8 mouse cellular contexts compared by ENCODE assay signal in the genomic region with DNA sequence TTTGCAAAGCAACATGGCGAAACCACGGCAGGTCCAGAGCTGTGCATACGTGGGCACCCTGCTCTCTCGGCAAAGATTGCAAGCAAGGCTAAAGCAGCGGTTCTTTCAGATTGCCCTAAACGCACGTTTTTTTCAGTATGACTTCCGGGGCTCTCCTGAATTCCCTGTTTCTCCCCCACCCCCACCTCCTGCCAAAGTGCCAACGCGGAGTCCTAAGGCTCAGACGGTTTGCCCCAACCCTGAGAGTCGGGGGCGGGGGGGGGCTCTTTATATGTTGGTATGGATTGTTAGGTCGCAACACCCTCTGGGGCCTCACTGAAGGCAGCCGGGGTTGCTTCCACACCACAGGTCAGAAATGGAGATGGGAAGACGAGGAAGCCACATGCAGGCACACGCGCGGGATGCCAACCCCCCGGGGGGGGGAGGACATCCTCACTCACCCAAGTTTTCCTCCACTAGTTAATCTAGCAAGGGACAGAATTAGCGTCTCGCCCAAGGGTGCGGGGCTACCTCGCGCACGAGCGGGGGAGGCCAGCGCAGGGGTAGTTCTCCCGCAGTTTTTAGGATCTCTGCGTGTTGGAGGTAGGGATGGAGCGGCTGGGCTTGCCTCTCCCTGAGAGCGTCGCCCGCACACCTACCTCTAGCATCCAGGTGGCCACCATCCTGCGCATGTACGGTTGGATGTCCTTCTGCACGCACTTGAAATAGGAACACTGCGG. TPM values are rescaled to one million over a fixed set of nuclear protein-coding genes. Genes with fewer than 3 reads are reported as not detected.
DNase-seq lines count a peak whose midpoint lies in the region; ATAC-seq lines count a peak whose summit lies in the region.

No protein-coding gene starts in this region.

- intact Hi-C loops in heart, postnatal 36 days (cut with DNase I), result loop anchor here (2.0 to 5.0 kb wide), 3 partner anchors 67 to 297 kb away; a partner anchor contains a TSS

- peak; percentile 60 for DNase-seq in CD4-positive helper T cell, adult 2 months (ENCODE audit: low read depth, low spot score)
- peak; percentile 64 for DNase-seq in embryonic facial prominence, embryonic 10.5 days (ENCODE audit: low spot score)
- DNase-seq in heart, postnatal 36 days, result peak; percentile 42 to 52
- peak; percentile 65 for DNase-seq in liver, embryonic 11.5 days (ENCODE audit: low spot score)

- peak overlapping the region; percentile 63 for H3K4me3 ChIP-seq in erythroblast, embryonic 14.5 days (replicated peaks)
- H3K4me3 ChIP-seq in embryonic facial prominence, embryonic 10.5 days, result peak overlapping the region; percentile 90
- peak overlapping the region; percentile 75 for H3K4me3 ChIP-seq in liver, embryonic 11.5 days (ENCODE audit: low read depth, low read length)
- H3K4me3 ChIP-seq in neural tube, embryonic 12.5 days, result peak overlapping the region; percentile 57

- ATAC-seq in erythroblast, adult 5-6 weeks (replicated peaks; ENCODE audit: low FRiP score, poor library complexity, severe bottlenecking), result no peak
- ATAC-seq in liver, embryonic 11.5 days (replicated peaks; ENCODE audit: low FRiP score), result no peak
- ATAC-seq in neural tube, embryonic 12.5 days (ENCODE audit: low FRiP score, low read depth), result peak; percentile 13; the same call in 1 of the 2 replicates
- ATAC-seq in erythroid progenitor cell, adult 5-6 weeks (replicated peaks; ENCODE audit: low FRiP score, poor library complexity, severe bottlenecking), result no peak

- peaks cover 50% of the 10 kb centered on the region for H3K4me1 ChIP-seq in erythroblast, embryonic 14.5 days (ENCODE audit: control insufficient read depth)
- H3K4me1 ChIP-seq in embryonic facial prominence, embryonic 10.5 days, result peaks cover 72% of the 10 kb centered on the region
- H3K4me1 ChIP-seq in liver, embryonic 11.5 days (replicated peaks; ENCODE audit: control insufficient read depth, insufficient read depth, low read length), result peaks cover 43% of the 10 kb centered on the region
- peaks cover 51% of the 10 kb centered on the region for H3K4me1 ChIP-seq in neural tube, embryonic 12.5 days

- H3K9ac ChIP-seq in liver, embryonic 11.5 days (ENCODE audit: low read depth, low read length), result peak overlapping the region; percentile 80
- H3K9ac ChIP-seq in neural tube, embryonic 12.5 days, result peak overlapping the region; percentile 77

- H3K27me3 ChIP-seq in erythroblast, embryonic 14.5 days (ENCODE audit: control insufficient read depth), result peaks cover 78% of the 10 kb centered on the region
- H3K27me3 ChIP-seq in embryonic facial prominence, embryonic 10.5 days (replicated peaks; ENCODE audit: low read depth, poor library complexity, severe bottlenecking), result peaks cover 13% of the 10 kb centered on the region
- peaks cover 28% of the 10 kb centered on the region for H3K27me3 ChIP-seq in liver, embryonic 11.5 days (replicated peaks; ENCODE audit: control insufficient read depth, insufficient read depth, low read length)
- H3K27me3 ChIP-seq in neural tube, embryonic 12.5 days (replicated peaks), result peaks cover 41% of the 10 kb centered on the region

- peak overlapping the region; percentile 98 for H3K4me2 ChIP-seq in liver, embryonic 11.5 days
- peak overlapping the region; percentile 95 for H3K4me2 ChIP-seq in neural tube, embryonic 12.5 days (replicated peaks)

- peak overlapping the region; percentile 96 for H3K27ac ChIP-seq in embryonic facial prominence, embryonic 10.5 days (replicated peaks)
- H3K27ac ChIP-seq in liver, embryonic 11.5 days (ENCODE audit: low read depth, low read length), result peak overlapping the region; percentile 51; the same call in 1 of the 2 replicates
- no peak overlapping the region for H3K27ac ChIP-seq in neural tube, embryonic 12.5 days

- WGBS in embryonic facial prominence, embryonic 10.5 days, result under 1% methylated on average over 38 of the region's 38 CpGs
- under 1% methylated on average over 38 of the region's 38 CpGs for WGBS in liver, embryonic 11.5 days
- WGBS in neural tube, embryonic 12.5 days, result under 1% methylated on average over 38 of the region's 38 CpGs

- H3K36me3 ChIP-seq in erythroblast, embryonic 14.5 days (ENCODE audit: control insufficient read depth), result no peaks in the 10 kb centered on the region
- H3K36me3 ChIP-seq in embryonic facial prominence, embryonic 10.5 days (replicated peaks), result peaks cover 31% of the 10 kb centered on the region
- no peaks in the 10 kb centered on the region for H3K36me3 ChIP-seq in liver, embryonic 11.5 days (ENCODE audit: control insufficient read depth, insufficient read depth, low read length)
- 0 out of 2 replicates have a peak, but pooled peaks cover 2% of the 10 kb centered on the region for H3K36me3 ChIP-seq in neural tube, embryonic 12.5 days

- peaks cover 12% of the 10 kb centered on the region; the same call in 1 of the 2 replicates for H3K9me3 ChIP-seq in erythroblast, embryonic 14.5 days (ENCODE audit: control insufficient read depth, low read length)
- H3K9me3 ChIP-seq in embryonic facial prominence, embryonic 10.5 days, result no peaks in the 10 kb centered on the region
- H3K9me3 ChIP-seq in liver, embryonic 11.5 days (ENCODE audit: control insufficient read depth, low read length), result no peaks in the 10 kb centered on the region
- no peaks in the 10 kb centered on the region for H3K9me3 ChIP-seq in neural tube, embryonic 12.5 days

RNA-seq across cellular contexts. Expression of a gene that starts 1.9 kb away (rescaled TPM):
- 0.64 and 0.74 TPM in 2 replicates for polyA plus RNA-seq in erythroblast, embryonic 14.5 days (2012)
- total RNA-seq in erythroblast, adult 5-6 weeks (2015; ENCODE audit: low replicate concordance), result 12.5 and 314 TPM in 2 replicates
- 4.1 and 5.3 TPM in 2 replicates for total RNA-seq in erythroblast, adult 5-6 weeks (2017; ENCODE audit: low replicate concordance)
- 1,002 and 1,039 TPM in 2 replicates for polyA plus RNA-seq in embryonic facial prominence, embryonic 10.5 days (2016; fragmentation: Nextera tagmentation; extraction: Ambion mirVana)
- total RNA-seq in heart, postnatal 36 days (2021), result 100 to 1,000 TPM; 107 to 138 TPM
- polyA plus RNA-seq in liver, embryonic 11.5 days (2014; fragmentation: Nextera tagmentation; extraction: Ambion mirVana), result 273 and 275 TPM in 2 replicates
- polyA plus RNA-seq in neural tube, embryonic 12.5 days (2016; fragmentation: Nextera tagmentation; extraction: Ambion mirVana), result 399 and 445 TPM in 2 replicates
- total RNA-seq in erythroid progenitor cell, adult 5-6 weeks (2015; ENCODE audit: low replicate concordance), result 11.5 and 26.0 TPM in 2 replicates
- 5.0 and 5.2 TPM in 2 replicates for total RNA-seq in erythroid progenitor cell, adult 5-6 weeks (2017; ENCODE audit: low replicate concordance)

RNA-seq across cellular contexts. Expression of a gene that starts 40.7 kb away (rescaled TPM):
- polyA plus RNA-seq in erythroblast, embryonic 14.5 days (2012), result not detected in 2 replicates
- 0.96 and 1.3 TPM in 2 replicates for total RNA-seq in erythroblast, adult 5-6 weeks (2015; ENCODE audit: low replicate concordance)
- total RNA-seq in erythroblast, adult 5-6 weeks (2017; ENCODE audit: low replicate concordance), result 1.6 and 1.8 TPM in 2 replicates
- polyA plus RNA-seq in embryonic facial prominence, embryonic 10.5 days (2016; fragmentation: Nextera tagmentation; extraction: Ambion mirVana), result 5.7 and 7.2 TPM in 2 replicates
- total RNA-seq in heart, postnatal 36 days (2021), result 10 to 100 TPM; 45.8 to 48.8 TPM
- 2.2 and 2.5 TPM in 2 replicates for polyA plus RNA-seq in liver, embryonic 11.5 days (2014; fragmentation: Nextera tagmentation; extraction: Ambion mirVana)
- 7.9 and 8.3 TPM in 2 replicates for polyA plus RNA-seq in neural tube, embryonic 12.5 days (2016; fragmentation: Nextera tagmentation; extraction: Ambion mirVana)
- 1.1 TPM in 1 of 2 replicates, not detected in the other for total RNA-seq in erythroid progenitor cell, adult 5-6 weeks (2015; ENCODE audit: low replicate concordance)
- 0.13 and 1.1 TPM in 2 replicates for total RNA-seq in erythroid progenitor cell, adult 5-6 weeks (2017; ENCODE audit: low replicate concordance)

Comparison
In these comparisons a context has a peak if more than half of its experiments do, and no peak if none do; other contexts are left out.
1. RNA of a gene that starts 1.9 kb away (polyA plus RNA-seq): 1,002 to 1,039 TPM in embryonic facial prominence, embryonic 10.5 days, 399 to 445 TPM in neural tube, embryonic 12.5 days and 273 to 275 TPM in liver, embryonic 11.5 days; 0.64 to 0.74 TPM in erythroblast, embryonic 14.5 days; every median in the first group is over 100 times any median in the second.
2. Peak in every context shown above with its lines, with median percentiles within 50 percentile points of each other: H3K4me3 ChIP-seq and DNase-seq.